Mouse (Mus musculus) skeletal muscle tissue, adult 2 months (tissue): Measurements from ENCODE around the gene Syn3.
A peak's percentile ranks its signal among the peaks of the same experiment; 100 is the strongest.

ENCODE experiments used
- DNase-seq: peaks from one replicate; pipeline ENCODE4 v3.0.0-alpha.2; 2012; ENCODE audit warnings: low read depth, low spot score

The Syn3 gene

DNA sequence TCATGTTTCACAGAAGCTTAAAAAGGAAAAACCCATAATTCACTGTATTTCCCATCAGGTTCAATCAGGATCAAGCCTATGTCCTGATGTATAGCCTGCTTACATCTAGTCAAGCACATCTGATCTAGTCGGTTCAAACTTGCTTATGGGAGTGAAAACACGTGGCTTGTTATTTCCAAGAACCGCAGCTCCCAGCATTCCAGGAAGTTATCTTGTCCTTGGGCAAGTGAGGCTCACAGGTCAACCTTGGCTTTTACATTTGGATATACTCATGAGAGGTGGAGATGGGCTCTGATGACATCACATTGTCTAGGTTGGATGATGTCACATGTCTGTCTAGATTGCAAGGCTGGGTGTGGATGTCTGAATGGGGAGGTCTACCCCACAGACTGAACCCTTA lies 185.7 kb downstream of the Syn3 start:
- DNase-seq, result no peak

DNA sequence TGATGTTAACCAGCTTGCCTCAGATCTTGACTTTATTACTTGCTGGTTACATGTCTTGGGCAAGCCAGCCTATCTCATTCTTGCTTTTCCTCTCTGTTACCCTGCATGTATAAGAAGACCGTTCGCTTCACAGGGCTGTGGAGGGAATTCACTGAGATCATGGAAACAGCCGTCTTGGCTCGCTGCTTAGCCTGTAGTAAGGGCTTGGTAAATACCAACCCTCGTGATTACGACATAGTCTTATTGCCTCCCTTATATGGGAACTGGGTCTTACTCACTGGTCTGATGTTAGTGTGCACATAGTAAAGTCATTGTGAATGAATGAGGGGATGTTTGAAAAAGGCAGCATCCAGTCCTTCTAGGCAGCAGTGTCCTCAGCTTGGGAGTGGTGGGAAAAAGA lies 188.2 kb downstream of the Syn3 start:
- DNase-seq, result peak; percentile 69

DNA sequence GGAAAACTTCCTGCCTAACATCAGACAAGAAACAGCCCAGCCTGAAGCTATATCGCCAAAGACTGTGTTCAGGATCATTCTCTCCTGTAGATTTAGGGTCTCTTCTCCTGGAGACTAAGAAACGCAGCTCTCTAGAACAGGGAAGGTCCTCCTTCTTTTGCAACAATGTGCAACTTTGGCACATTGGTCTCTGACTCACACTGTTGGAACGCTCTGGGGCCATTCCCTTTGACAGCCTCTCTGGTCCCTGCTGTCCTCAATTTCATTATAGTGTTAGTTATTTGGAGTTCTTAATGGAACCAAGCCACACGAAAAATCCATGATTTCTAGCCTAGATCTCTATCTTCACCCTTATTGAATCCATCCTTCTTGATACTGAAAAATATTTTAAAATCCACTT lies 191.5 kb downstream of the Syn3 start:
- no peak for DNase-seq

DNA sequence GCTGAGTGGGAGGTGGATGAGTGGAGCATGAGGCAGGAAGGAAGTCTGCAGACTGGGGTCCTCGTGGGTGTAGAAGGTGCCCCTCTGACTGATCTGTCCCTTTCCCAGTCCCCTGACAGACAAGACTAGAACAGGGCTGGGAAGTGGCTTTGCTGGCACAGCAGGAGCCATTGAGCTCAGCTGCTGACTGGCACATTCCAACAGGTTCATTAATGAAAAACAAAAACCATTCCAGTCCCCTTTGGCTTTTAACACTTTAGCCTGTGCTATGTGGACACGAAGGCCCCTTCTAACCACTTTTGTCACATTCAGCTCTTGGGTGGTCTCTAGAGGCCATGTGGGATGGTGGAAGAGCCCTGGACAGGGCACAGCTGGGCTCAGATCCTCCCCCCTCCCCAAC lies 194.1 kb downstream of the Syn3 start:
- DNase-seq, result no peak

DNA sequence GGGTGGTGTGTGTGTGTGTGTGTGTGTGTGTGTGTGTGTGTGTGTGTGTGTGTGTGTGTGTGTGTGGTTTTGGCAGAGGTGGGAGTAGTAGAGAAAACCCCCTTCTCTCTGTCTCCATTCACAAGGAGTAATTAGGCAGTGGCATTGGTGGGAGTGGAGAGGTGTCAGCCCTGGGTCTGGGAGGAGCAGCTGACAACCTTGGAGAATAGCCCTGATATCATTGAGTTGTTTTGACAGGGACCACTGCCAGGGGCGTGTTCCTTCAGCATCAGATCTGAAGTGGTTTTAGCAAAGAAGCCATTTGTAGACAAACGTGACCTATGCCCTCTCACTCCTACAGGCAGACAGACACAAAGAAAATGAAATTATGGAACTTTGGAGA lies 195.2 kb downstream of the Syn3 start:
- DNase-seq, result no peak

DNA sequence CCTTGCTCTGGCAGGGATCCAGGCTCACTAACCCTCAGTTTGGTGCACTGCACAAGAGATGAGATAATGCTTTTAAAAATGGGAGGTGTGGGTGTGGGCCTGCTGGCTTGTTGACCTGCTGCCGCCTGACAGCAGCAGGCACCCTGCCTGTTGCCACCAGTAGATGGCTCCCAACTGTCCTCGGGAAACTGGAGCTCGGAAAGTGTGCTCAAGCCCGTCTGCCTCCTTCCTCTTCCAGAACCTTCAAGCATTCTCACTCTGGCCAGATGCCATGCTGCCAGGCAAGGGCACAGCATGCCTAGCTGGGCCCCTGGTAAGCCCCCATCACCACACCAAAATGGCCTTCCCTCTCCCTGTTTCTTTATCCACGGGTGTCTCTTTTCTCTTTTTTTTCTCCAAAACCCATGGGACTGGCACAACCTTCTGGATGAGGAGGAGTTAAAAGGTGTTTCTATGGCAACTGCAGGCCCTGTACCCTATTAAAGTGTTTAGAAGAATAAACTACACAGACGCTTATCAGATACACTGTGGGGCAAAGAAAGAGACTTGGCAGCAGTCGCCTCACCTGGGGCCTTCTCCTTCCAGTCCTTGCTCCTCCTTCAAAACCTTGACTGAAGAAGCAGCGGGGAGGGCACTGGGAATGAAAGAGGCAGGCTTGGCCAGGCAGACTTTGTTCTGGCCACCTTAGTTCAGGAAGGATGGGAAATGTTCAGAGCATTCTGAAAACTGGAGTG lies 195.8 kb downstream of the Syn3 start:
- peak; percentile 89 for DNase-seq

DNA sequence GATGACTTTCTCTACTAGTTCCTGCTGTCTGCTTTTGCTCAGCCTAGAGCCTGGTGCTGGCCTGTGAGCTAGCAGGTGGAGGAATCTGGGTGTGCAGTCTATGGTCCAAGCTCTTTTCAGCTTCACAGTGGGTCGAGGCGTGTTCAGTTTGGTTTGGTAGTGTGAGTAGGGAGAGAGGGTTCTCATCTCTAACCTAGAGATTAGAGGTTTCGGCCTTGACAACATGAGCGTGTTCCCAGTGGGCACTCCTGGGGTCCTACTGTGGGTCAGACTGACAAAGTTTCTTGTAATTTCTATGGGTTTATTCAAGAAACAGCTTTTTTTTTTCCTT lies 196.4 kb downstream of the Syn3 start:
- no peak for DNase-seq

DNA sequence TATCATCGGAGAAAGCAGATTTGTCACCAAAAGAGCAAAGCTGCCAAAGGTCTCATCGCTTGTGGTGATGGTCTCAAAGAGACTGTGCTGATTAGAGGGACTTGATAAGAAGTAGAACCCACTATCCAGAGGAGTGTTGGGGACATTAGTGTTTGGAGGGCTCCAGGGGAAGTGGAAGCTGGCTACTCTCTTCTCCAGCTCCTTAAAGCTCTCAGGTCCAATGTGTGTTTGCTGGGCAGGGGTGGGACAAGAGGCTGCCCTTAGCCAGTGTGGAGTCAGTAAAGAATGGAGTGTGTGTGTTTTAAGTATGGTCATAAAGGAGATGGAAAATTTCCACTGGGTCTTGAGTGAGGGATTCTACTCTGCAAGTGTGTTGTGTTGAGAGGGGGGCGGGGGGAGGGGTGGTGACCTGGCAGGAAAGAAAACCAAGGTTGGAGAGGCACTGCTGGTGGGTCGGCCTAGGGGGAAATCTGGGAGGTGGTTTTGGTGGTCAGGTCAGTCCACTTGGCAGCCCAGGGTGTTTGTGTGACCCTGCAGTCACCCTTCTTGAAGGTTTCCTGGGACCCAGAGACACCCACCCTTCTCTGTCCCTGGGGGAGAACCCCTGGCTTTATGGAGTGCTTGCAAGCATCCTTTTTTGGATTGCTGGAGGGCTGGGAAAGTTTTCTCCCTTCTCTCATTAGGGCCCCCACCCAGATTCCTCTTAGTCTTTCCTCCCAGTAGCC lies 196.9 kb downstream of the Syn3 start:
- no peak for DNase-seq

DNA sequence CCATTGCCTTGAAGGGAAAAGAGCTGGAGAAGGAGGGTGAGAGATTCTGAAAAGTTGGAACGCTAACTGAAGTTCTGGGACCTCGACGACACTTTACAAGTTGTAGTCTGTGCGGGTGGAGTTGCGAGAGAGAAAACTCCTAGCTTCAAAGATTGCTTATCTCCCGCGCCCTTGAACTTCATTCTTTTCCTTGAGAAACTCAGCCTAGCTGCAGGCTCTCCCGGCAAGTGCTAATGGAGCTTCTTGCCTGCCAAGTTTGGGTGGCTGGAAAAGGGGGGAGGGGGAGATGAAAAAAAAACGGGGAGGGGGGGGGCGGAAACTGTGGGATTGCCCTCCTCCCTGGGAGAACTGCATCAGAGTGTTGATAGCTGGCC lies 197.6 kb downstream of the Syn3 start:
- no peak for DNase-seq

DNA sequence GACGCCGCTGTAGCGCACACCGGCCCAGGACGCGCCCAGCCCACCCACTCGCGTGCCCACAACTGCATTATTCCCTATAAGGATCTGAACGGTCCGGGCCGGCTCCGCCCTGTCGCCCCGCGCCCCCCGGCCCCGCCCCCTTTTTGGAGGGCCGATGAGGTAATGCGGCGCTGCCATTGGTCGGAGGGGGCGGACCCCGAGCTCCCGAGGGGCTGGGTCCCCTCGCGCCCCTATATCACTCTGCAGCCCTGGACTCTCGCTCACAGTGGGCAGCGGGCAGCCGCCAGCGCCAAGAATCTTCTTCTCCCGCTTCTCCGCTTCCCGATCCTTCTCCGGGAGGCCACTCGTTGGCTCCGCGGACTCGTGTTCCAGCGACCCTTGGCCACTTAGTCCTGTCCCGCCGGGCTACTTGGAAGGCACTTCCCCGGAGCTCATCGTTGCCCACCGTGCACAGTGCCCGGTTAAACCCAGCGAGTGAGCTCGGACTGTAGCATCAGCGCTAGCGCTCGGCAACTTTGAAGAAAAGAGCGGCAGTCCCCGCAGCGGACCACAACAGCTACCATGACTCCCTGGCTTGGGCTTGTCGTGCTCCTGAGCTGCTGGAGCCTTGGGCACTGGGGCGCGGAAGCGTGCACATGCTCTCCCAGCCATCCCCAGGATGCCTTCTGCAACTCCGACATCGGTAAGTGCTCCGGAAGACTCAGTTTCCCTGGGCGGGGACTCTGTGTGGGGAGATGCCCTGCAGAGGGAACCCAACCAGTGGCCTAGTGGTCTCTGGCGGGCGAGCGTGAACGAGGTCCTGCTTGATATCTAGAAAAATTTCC lies 198.2 kb downstream of the Syn3 start, which contains the start of gene Timp3:
Timp3 (plus strand) TSS at position 80 of the 824 bp plus-strand sequence.
- DNase-seq, result no peak

DNA sequence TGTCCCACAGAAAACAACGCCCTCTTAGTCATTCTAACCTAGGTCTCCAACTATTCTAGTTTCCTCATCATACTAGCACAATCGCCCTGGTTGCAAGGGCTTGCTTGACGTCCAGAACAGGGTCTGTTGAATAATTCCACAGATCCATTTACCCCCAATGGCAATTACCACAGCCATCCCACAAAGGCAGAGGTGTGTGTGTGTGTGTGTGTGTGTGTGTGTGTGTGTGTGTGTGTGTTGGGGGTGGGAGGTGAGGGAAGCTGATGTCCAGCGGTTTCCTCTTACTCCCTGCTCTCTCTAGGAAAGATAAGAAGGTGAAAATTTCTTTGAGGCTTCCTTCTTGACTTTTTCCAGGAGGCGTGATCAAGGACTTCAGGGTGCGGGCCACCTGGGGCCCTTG lies 198.9 kb downstream of the Syn3 start:
- DNase-seq, result no peak

DNA sequence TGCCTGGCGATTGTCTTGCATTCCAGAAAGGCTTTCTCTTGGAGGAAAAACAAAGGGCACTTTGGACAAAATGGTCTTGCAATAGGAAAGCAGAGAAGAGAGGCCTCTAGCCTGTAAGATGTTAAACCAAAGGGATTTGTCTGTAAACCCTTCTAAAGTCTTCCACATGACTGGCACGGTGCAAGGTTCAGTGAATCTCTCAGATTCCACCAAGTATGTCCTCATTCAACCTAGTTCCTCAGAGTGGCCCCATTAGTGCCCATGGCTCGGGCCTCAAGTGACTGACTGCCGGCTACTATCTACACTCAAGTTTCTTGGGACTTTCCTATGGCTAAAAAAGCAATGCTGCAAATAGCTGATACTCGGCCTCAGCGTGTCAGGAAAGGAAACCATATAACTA lies 200.4 kb downstream of the Syn3 start:
- DNase-seq, result no peak

DNA sequence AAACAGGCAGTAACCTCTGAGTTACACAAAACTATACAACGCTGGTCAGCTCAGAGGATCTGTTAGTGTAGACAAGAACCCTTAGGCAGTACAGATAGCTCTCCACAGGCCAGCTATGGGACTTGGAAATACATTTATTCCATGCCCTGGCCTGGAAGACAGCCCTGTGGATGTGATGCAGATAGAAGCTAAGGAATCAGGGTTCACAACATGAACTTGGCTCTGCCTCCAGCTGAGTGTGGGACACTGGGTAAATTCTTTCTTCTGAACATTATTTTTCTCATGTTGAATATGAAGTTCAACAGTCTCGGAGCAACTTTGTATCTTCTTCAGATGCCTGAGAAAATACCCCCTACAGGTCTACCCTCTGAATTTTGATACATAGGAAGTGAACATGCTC lies 201.4 kb downstream of the Syn3 start:
- DNase-seq, result no peak

DNA sequence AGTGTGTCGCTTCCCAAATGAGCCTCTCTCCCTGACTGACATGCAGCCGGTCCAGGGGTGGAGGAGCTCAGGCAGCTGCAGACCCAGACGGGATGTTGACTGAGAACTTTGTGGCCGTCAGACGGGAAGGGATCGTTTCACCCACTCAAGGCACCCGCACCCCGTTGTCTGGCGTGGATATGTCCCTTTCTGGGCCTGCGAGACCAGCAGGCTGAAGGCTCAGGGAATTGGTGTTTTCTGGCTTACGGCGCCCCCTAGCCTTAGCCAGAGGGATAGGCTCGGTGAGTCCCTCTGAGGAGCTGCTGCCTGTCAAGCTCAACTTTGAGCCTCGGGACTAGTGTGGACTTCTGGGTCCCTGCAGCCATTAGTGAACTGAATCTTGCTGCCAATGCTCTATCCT lies 202.6 kb downstream of the Syn3 start:
- no peak for DNase-seq

DNA sequence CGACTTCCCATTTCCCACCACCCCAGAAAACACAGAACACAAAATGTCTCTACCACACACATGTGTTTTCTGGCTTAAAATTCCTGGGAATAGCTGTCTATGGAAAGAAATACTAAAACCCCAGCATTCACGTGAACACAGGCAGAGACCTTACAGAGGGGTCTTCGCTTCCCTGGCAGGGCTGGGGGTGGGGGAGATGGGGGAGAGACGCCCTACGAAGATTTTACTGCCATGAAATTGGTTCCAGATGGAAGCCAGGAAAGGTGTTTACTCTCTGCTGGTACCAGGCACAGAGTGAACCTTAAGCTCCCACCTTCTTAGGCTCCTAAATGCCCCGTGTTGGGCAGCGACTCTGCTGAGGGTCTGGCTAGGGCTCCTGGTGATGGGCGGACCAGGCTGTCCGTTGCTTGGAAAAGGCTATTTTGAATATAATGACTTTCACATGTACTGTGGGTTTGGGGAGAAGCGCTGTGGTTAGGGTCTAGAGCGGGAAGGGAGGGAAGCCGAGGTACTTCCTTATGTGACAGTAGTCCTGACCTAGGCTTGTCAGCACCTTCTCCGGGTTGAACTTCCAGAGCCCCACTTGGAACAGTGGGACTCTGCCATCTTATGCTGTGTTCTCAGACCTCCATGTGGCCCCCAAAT lies 203.1 kb downstream of the Syn3 start:
- DNase-seq, result no peak

DNA sequence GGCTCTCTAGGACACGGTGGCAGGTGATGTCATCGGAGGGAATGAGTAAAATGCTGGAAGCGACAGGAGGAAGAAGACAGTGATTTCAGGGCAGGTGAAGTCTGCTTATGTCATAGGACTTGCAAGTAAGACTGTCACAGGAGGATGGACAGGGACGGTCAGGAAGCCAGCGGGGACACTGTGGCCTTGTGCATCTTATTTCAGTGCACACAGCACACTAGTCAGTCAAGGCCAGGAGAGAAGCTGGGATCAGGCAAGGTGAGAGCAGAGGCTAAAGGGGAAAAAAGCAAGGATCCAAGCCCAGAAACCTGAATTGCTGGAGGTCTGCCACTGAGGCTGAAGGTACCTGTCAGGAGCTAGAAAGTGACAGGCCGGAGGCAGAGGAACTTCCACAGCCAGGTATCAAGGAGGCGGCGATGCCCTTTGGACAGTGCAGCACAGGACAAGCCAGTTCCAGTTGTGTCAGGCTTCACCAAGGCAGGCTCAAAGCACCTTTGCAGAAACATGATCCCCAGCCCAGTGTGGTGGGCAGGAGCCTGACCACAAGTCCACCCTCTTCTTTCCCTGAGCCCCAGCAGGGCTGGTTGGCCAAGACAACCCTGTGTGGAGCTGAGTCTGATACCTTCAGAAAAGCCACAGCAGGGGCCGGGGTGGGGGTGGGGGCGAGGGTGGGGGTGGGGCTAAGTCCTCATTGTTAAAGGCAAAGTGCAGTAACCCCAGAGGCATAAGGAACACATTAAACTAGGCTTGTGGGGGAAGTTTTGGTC lies 203.9 kb downstream of the Syn3 start:
- DNase-seq, result no peak

DNA sequence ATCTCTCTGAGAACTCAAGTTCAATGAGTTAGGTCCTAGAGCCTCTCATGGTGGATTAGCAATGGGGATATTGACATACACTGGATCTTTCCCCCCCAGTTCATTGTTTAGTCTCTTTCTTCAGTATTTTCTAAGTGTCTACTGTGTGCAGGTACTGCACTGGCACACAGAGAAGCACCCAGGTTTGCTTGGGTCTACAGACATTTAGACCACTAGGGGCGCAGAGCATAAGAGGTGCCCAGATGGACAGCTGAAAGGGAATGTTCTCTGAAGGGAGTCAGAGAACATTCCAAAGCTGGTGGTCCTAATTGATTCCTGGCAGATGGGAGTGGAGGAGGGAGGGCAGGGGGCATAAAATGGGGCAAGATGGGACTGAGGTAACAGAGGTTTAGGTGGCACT lies 204.8 kb downstream of the Syn3 start:
- no peak for DNase-seq

DNA sequence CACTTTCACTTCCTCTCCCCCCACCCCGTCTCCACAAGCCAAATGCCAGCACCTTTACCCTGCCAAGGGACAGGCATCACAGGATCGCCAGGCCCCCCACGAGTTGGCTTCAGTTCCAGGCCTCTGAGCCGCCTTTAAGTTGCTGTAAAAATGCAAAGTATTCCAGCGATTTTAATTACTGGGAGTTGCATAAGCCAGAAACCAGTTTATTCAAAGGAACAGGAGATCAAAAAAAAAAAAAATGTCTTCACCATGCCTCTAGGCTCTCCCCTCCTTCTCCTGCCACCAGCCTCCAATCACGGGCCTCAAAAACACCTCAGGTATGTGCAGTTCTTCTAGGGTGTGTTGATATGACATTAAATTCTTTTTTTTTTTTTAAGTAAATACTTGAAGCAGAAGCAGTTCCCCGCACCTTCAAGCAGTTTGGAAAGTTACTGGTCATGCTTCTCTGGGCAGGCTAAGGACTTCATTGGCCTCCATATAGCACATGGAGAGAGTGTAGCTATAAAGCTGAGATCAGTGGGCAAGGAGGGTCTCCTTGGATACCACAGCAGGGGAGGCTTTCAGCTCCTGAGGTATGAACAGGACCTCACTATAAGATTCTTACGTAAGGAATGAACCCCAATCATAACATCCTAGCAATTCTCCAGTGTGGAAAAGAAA lies 208.5 kb downstream of the Syn3 start:
- no peak for DNase-seq

DNA sequence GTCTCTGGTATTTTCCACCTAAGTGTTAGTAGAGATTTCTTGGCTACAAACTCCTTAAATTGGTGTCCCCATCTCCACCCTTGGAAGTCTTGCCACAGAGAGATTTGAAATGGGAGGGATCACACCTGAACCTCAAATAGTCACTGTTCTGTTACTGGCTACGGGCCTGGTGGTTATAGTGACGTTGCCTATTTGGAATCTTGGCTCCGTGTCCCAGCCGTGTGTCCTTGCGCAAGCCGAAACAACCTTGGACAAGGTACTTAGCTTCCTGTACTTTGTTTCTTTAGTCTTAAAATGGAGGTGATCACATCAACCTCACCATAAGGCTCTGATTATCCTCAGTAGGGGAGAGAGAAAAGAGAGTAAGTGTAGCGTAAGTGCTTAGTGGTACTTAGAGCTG lies 212.2 kb downstream of the Syn3 start:
- no peak for DNase-seq

DNA sequence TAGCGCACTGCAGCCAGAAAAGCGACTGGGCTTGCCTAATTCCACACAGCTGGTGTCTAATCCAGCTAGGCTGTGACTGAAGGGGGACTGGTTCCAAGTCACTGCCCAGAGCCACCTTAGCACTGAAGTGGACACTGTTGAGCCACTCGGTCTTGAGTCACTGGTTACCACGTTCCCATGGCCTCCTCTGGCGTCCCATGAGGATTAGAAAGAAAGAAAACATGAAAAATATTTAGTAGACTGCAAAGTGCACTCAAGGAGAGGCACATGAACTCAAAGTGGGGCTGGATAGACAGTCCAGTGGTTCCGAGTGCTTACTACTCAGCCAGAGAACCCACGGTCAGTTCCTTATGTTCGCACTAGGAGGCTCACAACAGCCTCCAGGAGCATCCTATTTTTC lies 217.5 kb downstream of the Syn3 start:
- DNase-seq, result no peak

DNA sequence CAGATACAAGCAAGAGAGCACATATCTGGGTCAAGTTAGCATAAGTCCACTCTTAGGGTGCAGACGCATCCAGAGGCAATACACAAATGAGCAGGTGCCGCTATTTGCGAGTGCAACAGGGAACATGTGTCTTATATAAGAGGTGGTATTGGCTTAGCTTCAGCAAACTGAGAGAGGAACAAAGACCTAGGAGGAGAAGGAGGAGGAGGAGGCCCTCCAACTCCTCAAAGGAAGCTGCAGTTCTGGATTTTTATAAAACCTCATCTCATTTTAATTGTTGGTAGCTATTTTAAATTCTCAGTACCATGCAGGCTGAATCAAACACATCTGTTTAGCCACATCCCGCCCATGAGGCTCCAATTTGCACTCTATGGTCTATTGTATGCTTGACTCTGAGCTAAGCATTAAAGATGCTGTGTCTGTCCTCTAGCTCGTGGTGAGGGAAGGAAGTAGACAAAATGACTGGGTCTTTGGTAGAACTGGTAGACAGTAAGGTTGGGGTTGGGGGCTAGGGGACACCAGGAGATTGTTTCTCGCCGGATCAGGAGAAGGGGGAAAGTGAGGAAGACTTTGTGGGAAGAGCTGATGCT lies 219.0 kb downstream of the Syn3 start:
- no peak for DNase-seq
